Mouse (Mus musculus) brain, embryonic 14.5 days (tissue): ENCODE data around the gene Tmprss9. TPM values are rescaled to one million over a fixed set of nuclear protein-coding genes. Genes with fewer than 3 reads are reported as not detected.

Experiments
- DNase-seq: peaks from one replicate; pipeline ENCODE4 v3.0.0-alpha.2; 2011; ENCODE audit warnings: low read depth
- CTCF ChIP-seq: fragments of 200-500 bp; IDR thresholded peaks from 2 replicates; pipeline ENCODE4 v1.5.1; 2012; ENCODE audit warnings: inconsistent platforms, mild to moderate bottlenecking, moderate library complexity, borderline replicate concordance; ENCODE audit not compliant: insufficient read depth, insufficient read length; ENCODE audit errors: extremely low read depth
- POLR2A ChIP-seq: fragments of 200-500 bp; IDR thresholded peaks from 2 replicates; pipeline ENCODE4 v1.6.1; 2012; ENCODE audit warnings: mild to moderate bottlenecking, inconsistent platforms, borderline replicate concordance; ENCODE audit not compliant: poor library complexity, insufficient read depth, insufficient read length, severe bottlenecking; ENCODE audit errors: extremely low read depth
- polyA plus RNA-seq: library from polyadenylated mRNA; depleted of rRNA; stranded (reverse); fragments of >200 nt; gene quantifications from 2 replicates; pipeline ENCODE4 v1.2.3, GENCODE M21; 2012

Gene Tmprss9
- polyA plus RNA-seq, 1 experiment: 0.22 TPM

DNA sequence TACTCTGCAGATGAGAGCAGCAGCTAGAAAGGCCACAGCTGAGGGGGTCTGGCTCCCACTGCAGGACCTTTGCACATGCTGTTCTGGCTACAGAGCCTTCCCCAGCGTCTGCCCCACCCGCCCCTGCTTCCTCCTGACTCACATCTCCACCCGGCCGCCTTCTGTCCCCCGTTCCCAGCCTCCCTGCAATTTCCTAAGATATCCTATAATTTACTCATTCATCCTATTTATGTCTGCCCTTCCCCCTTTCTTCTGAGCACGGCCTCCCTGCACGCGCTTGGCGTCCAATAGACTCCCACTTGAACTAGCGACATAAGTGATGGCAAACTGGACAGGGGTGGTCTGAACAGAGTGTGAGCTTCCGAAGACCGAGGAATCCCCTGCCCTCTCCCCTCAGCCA, 25.9 kb upstream of the Tmprss9 start:
- TF ChIP-seq POLR2A (no peak), CTCF (no peak)
- DNase-seq: no peak

DNA sequence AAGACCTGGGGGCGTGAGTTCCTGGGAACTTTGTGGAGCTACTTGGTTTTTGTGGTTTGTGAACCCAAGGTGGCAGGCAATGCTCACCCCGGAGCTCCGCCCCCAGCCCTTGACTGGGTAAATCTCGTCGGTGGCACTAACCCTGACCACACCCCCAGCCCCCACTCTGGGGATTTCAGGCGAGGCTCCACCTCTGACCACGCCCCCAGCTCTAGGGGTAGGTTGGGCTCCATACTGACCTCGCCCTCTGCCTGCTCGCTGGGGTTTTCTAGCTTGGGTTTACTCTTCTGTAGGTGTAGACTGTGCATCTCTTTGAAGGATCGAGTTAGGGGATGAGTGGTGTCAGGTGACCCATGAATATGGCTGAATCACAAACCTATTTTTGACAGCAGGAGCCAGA, 23.1 kb upstream of the Tmprss9 start:
- DNase-seq: no peak
- TF ChIP-seq POLR2A (no peak), CTCF (no peak)

DNA sequence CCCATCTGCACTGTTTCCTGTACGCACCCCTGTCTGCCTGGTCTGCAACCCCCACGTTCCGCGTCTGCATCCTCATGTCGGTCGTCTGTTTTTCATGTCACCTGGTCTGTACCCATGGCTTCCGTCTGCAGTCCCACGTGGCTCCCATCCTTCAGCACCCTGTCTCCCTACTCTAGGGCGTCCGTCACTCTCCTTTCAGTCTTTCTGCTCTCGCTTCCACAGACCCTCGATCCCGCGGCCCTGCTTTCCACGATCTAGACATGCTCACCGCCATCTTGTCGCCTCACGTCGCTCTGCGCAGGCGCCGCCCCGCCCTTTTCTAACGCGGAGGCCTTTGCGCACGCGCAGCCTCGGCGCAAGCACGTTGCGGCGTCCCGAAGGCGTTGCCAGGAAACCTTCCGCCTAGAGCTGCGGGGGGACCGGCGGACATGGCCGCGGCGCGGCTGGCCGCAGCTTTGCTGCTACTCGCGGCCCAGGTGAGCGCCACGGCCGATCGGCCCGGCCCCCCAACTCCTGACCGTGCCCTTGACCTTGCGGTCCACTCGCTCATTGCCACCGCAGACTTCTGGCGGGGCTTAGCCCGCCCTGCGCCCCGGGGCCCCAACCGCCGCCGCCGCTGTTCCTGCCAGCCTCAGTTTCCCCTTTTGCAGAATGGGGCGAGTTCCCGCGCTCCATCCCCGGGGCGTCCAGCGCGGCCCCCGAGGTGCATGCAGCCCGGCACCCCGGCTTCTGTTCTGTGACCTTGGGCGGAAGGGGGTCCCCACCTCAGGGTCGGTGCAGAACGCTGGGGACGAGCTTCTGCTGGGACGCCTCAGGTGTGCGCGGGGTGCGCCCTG, 16.5 kb upstream of the Tmprss9 start, which contains the start of the genes Lsm7 and Sppl2b:
Gene Lsm7 (minus strand): TSS at position 297 of the 836 bp plus-strand sequence.
Gene Sppl2b (plus strand): TSS at position 363 of the 836 bp plus-strand sequence.
- TF ChIP-seq CTCF (no peak), POLR2A (peak; percentile 89)
- peak; percentile 99 for DNase-seq

DNA sequence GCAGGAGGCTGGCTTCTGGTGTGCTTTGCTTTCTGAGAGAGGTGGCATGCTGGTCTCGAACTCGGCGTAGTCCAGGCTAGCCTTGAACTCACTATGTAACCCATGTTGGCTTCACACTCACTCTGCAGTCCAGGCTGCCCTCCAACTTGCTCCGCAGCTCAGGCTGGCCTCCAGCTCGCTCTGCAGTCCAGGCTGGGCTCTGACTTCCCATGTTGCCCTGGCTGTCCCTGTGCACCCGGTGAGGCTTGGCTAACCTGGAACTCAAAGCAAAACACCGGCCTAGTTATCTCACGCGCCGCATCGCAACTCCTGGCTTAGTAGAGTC, 15.9 kb upstream of the Tmprss9 start:
- no peak for TF ChIP-seq CTCF
- TF ChIP-seq POLR2A: no peak
- no peak for DNase-seq

DNA sequence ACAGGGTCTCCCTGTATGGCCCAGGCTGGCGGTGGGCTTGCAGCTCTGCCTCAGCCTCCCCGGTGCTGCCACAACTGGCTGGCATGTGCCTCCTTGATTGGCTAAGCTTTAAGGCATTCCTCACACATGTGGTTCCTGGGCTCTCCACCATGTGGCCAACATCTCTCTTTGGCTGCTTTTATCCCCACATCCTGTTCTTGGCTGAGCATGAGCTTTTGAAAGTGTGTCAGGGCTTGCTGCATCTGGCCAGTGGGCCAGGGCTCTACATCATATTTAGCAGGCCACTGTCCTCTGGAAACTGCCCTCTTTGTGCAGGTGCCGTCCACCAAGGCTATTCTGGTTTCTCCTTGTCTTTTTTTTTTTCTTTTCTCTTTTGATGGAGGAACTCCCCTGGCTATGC, 15.4 kb upstream of the Tmprss9 start:
- TF ChIP-seq CTCF (peak; percentile 22; the same call in 1 of the 2 replicates), POLR2A (no peak)
- DNase-seq: no peak

DNA sequence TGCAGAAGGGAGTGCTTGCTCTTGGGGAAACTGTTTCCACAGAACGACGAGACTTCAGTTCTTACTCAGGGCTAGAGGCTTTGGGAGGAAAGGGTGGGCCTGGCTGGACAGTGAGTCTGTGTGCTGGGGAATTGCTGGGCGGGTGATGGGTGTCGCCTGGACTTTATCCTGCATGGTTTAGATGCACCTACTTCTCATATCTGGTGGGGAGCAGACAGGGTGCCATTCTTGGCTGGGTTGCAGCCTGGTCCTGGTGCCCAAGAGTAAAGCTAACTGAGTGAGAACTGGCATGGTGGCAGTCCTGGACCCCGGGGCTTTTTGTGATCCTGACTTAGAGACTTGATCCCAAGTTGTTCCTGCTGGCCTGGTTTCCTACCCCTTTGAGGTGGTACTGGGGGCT, 14.7 kb upstream of the Tmprss9 start:
- DNase-seq: no peak
- no peak for TF ChIP-seq CTCF
- no peak for TF ChIP-seq POLR2A

DNA sequence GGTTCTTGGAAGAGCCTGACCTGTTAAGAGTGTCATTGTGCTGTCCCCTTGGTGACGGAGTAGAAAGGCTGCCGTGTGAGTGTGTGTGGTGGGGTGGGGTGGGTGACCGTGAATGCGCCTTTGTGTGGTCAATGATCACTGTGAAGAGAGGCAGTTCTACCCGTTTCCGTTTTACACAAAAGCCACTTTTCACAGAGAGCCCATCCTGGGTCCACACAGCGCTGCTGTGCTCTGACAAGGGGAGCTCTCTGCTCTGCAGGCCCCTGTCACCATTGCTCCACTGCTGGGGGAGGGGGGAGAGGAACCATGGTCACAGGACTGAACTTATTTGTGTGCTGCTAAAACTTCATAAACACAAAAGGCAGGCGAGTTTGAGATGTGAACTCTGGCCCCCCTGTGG, 14.3 kb upstream of the Tmprss9 start:
- no peak for TF ChIP-seq CTCF
- no peak for TF ChIP-seq POLR2A
- DNase-seq: peak; percentile 35

DNA sequence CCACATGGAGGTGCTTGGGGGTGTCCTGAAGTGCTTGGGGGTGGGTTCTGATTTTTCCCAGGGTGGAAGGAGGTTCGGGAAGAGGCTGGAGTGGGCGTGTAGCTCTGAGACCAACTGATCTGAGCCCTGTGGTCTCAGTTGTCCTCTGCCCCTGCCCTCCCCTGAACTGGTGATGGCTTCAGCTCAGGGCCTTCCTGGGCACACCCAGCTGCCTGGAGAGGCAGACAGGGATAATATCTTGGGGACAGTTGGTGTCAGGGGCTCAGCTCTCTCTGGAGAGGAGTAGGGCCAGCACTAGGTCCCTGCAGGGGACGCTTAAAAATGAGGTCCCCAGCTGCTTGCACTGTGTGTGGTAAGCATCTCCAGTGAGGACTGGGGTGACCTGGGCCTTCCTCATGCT, 13.8 kb upstream of the Tmprss9 start:
- no peak for TF ChIP-seq CTCF
- TF ChIP-seq POLR2A: no peak
- DNase-seq: no peak

DNA sequence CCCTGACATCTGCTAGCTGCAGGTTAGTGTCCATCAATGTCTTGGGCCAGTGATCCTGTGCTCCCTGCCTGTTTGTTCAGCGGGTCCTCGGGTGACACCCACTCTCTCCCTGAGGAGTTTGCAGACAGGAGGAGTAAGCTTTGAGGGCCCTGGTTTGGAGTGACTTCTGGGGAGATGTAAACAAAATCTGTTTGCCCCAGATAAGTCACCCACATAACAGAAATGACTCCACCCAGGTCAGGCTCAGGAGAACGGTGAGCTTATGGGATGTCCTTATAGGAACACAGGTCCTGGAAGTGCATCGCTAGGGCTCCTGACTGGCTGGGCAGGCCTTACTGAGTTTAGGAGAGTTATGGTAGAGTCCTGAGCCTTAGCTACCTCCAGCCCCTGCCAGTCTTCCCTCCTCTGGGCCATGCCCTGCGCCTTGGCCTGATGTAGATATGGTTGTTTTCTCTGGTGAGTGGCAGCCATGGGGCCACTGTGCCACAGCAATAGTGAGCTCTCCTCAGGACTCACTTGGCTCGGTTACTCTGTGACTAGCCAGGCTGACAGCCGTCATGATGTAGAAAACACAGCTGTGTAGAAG, 13.2 kb upstream of the Tmprss9 start:
- no peak for TF ChIP-seq POLR2A
- TF ChIP-seq CTCF: no peak
- no peak for DNase-seq

DNA sequence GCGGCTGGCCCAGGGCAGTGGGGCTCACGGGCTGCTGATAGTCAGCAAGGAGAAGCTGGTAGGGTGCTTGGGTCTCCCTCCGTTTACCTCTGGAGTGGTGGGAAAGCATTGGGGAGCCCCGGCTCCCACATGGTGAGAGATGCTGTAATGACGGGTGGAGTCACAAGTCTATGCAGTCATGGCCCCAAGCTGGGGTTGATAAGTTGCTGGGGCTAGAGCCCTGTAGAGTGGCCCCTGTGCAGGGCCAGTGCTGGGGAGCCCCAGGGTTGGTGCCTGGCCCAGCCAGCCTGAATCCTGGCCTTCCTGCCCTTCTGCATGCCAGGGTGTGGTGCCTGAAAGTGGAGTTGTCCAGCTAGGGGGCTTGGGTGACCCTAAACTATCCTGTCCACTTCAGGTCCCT, 9.3 kb upstream of the Tmprss9 start:
- TF ChIP-seq POLR2A: no peak
- TF ChIP-seq CTCF: no peak
- no peak for DNase-seq

DNA sequence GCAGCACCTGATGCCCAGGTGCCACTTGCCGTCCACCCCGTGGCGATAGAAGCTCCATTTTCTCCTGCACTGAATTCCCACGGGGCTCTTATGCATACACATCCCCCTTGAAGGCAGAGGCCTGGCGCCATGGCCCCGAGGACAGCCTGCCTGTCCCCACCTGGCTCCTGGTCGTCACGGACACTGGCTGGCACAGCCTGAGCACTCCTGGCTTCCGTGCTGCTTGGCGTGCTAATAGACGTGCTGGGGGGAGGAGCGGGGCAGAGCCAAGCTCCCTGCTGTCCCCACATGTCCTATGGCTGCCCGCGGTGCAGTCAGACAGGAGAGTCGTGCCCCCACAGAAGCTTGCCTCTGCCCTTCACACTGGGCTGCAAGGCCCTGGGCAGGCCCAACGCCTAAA, 7.2 kb upstream of the Tmprss9 start:
- no peak for DNase-seq

DNA sequence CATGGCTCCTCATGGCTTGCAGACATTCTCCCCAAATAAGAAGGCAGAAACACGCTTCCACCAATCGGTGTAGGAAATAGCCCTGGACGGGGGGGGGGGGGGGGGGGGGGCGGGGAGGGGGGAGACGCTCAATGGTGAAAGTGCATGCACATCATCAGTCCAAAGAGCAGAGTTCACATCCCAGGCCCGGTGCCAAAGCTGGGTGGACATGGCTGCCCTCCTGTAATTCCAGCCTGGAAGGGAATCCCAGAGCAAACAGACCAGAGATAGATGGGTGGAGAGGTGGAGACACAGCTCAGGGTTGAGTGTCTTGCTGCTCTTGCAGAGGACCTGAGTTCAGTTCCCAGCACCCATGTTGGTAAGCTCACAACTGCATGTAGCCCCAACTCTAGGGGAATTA, 655 bp upstream of the Tmprss9 start:
- no peak for DNase-seq
- TF ChIP-seq POLR2A (no peak), CTCF (no peak)

More for the DNA sequence above, 7.2 kb upstream of the Tmprss9 start:
- no peak for TF ChIP-seq CTCF
- TF ChIP-seq POLR2A: no peak
